Comparison of ENCODE assay signal across 14 mouse cellular contexts in the genomic region with DNA sequence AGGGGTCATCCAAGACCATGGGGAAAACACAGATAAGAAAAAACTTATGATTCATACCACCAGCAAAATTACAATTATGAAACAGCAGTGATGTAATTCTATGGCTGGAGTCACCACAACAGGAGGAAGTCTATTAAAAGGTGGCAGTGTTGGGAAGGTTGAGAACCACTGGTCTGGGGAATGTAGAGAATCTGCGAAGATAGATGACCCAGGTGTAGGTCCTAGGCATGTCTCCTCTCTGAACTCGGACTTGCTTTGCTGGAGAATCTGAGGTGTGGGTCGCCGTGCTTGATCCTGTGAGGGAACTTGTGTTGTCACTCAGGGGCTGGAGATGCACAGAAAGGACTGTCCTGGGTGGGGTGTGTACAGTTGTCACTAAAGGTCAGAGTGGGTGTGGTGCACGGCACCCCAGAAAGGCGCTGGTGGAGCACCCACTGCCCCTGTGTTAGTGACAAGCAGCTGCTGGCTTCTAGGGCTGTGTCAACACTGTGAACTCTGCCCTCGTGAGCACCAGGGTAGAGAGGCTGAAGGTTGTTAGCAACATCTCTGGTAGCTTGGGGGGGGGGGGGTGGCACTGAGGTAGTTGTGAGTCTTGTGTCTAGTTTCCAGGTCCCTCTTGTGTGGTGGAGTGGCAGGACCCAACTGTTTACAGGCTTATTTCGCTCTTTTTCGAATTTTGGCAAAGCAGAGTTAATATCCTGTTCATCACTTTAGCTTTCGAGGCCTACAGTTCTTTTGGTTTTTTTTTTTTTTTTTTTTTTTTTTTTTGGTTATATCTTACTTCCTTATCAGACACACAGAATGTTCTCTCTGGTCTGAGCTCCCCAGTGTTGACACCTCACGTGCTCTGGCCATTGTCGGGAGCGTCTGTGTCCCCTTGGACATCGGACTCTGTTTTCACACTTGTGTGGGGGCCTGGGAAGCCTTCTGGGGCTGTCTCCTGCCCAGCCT. TPM values are rescaled to one million over a fixed set of nuclear protein-coding genes. Genes with fewer than 3 reads are reported as not detected.
A peak's percentile ranks its signal among the peaks of the same experiment; 100 is the strongest.
DNase-seq lines count a peak whose midpoint lies in the region; ATAC-seq lines count a peak whose summit lies in the region.
"Had no signal": no experiment of that assay in that cellular context is flagged by ENCODE, and none has a peak within 500 bp of the region (broad histone marks: within the 10 kb centered on the region; RNA-seq: fewer than 3 reads in every experiment).

No protein-coding gene starts in this region.

- no peak overlapping the region for H3K9ac ChIP-seq in hindbrain, embryonic 12.5 days
- H3K9ac ChIP-seq: forebrain, embryonic 15.5 days; neural tube, embryonic 15.5 days had no signal

- WGBS in hindbrain, embryonic 10.5 days = 89% methylated on average over 14 of the region's 14 CpGs
- 92% methylated on average over 14 of the region's 14 CpGs for WGBS in hindbrain, embryonic 12.5 days
- 33% methylated on average over 12 of the region's 14 CpGs for WGBS in macrophage (ENCODE audit: missing documents)
- 91% methylated on average over 14 of the region's 14 CpGs for WGBS in forebrain, embryonic 10.5 days

- H3K27me3 ChIP-seq in hindbrain, embryonic 10.5 days (ENCODE audit: insufficient read depth, poor library complexity, severe bottlenecking) = no peaks in the 10 kb centered on the region
- no peaks in the 10 kb centered on the region for H3K27me3 ChIP-seq in hindbrain, embryonic 12.5 days
- no peaks in the 10 kb centered on the region for H3K27me3 ChIP-seq in forebrain, embryonic 10.5 days (ENCODE audit: poor library complexity, severe bottlenecking)
- H3K27me3 ChIP-seq: forebrain, embryonic 15.5 days; neural tube, embryonic 15.5 days had no signal

- H3K4me3 ChIP-seq in hindbrain, embryonic 10.5 days = no peak overlapping the region
- no peak overlapping the region for H3K4me3 ChIP-seq in hindbrain, embryonic 12.5 days
- no peak overlapping the region for H3K4me3 ChIP-seq in macrophage (ENCODE audit: inconsistent target)
- H3K4me3 ChIP-seq in forebrain, embryonic 10.5 days = no peak overlapping the region
- H3K4me3 ChIP-seq: embryonic facial prominence, embryonic 10.5 days; forebrain, embryonic 15.5 days; neural tube, embryonic 15.5 days had no signal

- no peaks in the 10 kb centered on the region for H3K9me3 ChIP-seq in hindbrain, embryonic 10.5 days
- H3K9me3 ChIP-seq in hindbrain, embryonic 12.5 days (replicated peaks) = no peaks in the 10 kb centered on the region
- no peaks in the 10 kb centered on the region for H3K9me3 ChIP-seq in forebrain, embryonic 10.5 days
- H3K9me3 ChIP-seq: embryonic facial prominence, embryonic 10.5 days; forebrain, embryonic 15.5 days; neural tube, embryonic 15.5 days had no signal

- H3K79me2 ChIP-seq in macrophage (ENCODE audit: inconsistent target) = peaks cover 70% of the 10 kb centered on the region

- 0 out of 2 replicates have a peak, but pooled peaks cover 3% of the 10 kb centered on the region for H3K36me3 ChIP-seq in hindbrain, embryonic 10.5 days
- H3K36me3 ChIP-seq in hindbrain, embryonic 12.5 days = no peaks in the 10 kb centered on the region
- no peaks in the 10 kb centered on the region for H3K36me3 ChIP-seq in macrophage (ENCODE audit: inconsistent target)
- H3K36me3 ChIP-seq in forebrain, embryonic 10.5 days (replicated peaks) = no peaks in the 10 kb centered on the region
- H3K36me3 ChIP-seq: embryonic facial prominence, embryonic 10.5 days; forebrain, embryonic 15.5 days; neural tube, embryonic 15.5 days had no signal

- peak overlapping the region; percentile 3; the same call in 1 of the 2 replicates for H3K27ac ChIP-seq in hindbrain, embryonic 10.5 days
- no peak overlapping the region for H3K27ac ChIP-seq in hindbrain, embryonic 12.5 days
- H3K27ac ChIP-seq in macrophage = peak overlapping the region; percentile 54
- H3K27ac ChIP-seq in forebrain, embryonic 10.5 days = no peak overlapping the region
- H3K27ac ChIP-seq: forebrain, embryonic 15.5 days; neural tube, embryonic 15.5 days had no signal

- no peak for DNase-seq in hindbrain, embryonic 10.5 days (ENCODE audit: low spot score)
- DNase-seq in CD4-positive helper T cell, adult 2 months (ENCODE audit: low read depth, low spot score) = peak; percentile 67
- no peak for DNase-seq in forebrain, embryonic 10.5 days (ENCODE audit: extremely low spot score, low spot score)
- DNase-seq in embryo, embryonic 10.5 days (ENCODE audit: low spot score) = no peak
- DNase-seq in adipocyte (ENCODE audit: low spot score) = no peak
- DNase-seq: left cerebral cortex, postnatal 4 days had no signal

- no peak for ATAC-seq in hindbrain, embryonic 12.5 days (ENCODE audit: low FRiP score)
- peak; percentile 34 for ATAC-seq in common myeloid progenitor, adult 5-6 weeks (replicated peaks; ENCODE audit: low read depth, poor library complexity, severe bottlenecking)
- ATAC-seq: forebrain, embryonic 15.5 days had no signal

- H3K4me1 ChIP-seq in hindbrain, embryonic 10.5 days (replicated peaks) = peaks cover 57% of the 10 kb centered on the region
- peaks cover 36% of the 10 kb centered on the region for H3K4me1 ChIP-seq in hindbrain, embryonic 12.5 days
- H3K4me1 ChIP-seq in forebrain, embryonic 10.5 days = peaks cover 44% of the 10 kb centered on the region

- no peak overlapping the region for H3K4me2 ChIP-seq in hindbrain, embryonic 12.5 days (replicated peaks)
- H3K4me2 ChIP-seq: forebrain, embryonic 15.5 days; midbrain, embryonic 11.5 days; neural tube, embryonic 15.5 days had no signal

RNA-seq across cellular contexts. Expression of gene Stk10, which starts 21.3 kb away (rescaled TPM):
- polyA plus RNA-seq in hindbrain, embryonic 10.5 days (2016; fragmentation: Nextera tagmentation; extraction: Ambion mirVana) = 3.0 TPM in 2 replicates
- polyA plus RNA-seq in hindbrain, embryonic 12.5 days (2016; fragmentation: Nextera tagmentation; extraction: Ambion mirVana) = 2.5 and 3.3 TPM in 2 replicates
- 14.7 and 20.9 TPM in 2 replicates for total RNA-seq in common myeloid progenitor, adult 5-6 weeks (2017)
- total RNA-seq in macrophage (2018; cell fraction: chromatin; rRNA removed) = 100 to 1,000 TPM in 1 of 26 experiments, 10 to 100 TPM in 24, 1 to 10 TPM in 1; 6.6 to 115 (median 23.7) TPM
- total RNA-seq in macrophage (2018; cell fraction: cytosol; rRNA removed) = 10 to 100 TPM in 24 of 26 experiments, 1 to 10 TPM in 2; 9.2 to 19.3 (median 16.1) TPM
- total RNA-seq in macrophage (2018; cell fraction: nucleus; rRNA removed) = 10 to 100 TPM in 25 of 26 experiments, 1 to 10 TPM in 1; 9.8 to 41.0 (median 20.4) TPM
- polyA plus RNA-seq in macrophage (2018) = 15.5 to 19.3 TPM (median 18.5 TPM) in 3 replicates
- polyA plus RNA-seq in forebrain, embryonic 10.5 days (2016; fragmentation: Nextera tagmentation; extraction: Ambion mirVana) = 2.0 and 2.3 TPM in 2 replicates

RNA-seq across cellular contexts. Expression of gene Efcab9, which starts 22.5 kb away (rescaled TPM):
- 0.45 TPM in 1 of 2 replicates, not detected in the other for polyA plus RNA-seq in hindbrain, embryonic 10.5 days (2016; fragmentation: Nextera tagmentation; extraction: Ambion mirVana)
- not detected in 2 replicates for polyA plus RNA-seq in hindbrain, embryonic 12.5 days (2016; fragmentation: Nextera tagmentation; extraction: Ambion mirVana)
- total RNA-seq in common myeloid progenitor, adult 5-6 weeks (2017) = 9.1 TPM in 1 of 2 replicates, not detected in the other
- total RNA-seq in macrophage (2018; cell fraction: chromatin; rRNA removed) = not detected
- under 1 TPM in 5 of 26 experiments, not detected in 21; 0.22 to 0.54 (median 0.29) TPM for total RNA-seq in macrophage (2018; cell fraction: cytosol; rRNA removed)
- 1 to 10 TPM in 1 of 26 experiments, not detected in 25; 1.3 TPM for total RNA-seq in macrophage (2018; cell fraction: nucleus; rRNA removed)
- polyA plus RNA-seq in macrophage (2018) = not detected in 3 replicates
- 0.21 and 0.25 TPM in 2 replicates for polyA plus RNA-seq in forebrain, embryonic 10.5 days (2016; fragmentation: Nextera tagmentation; extraction: Ambion mirVana)
- total RNA-seq: heart, adult 8-10 months had no signal
- polyA plus RNA-seq: embryonic facial prominence, embryonic 10.5 days; neural tube, embryonic 15.5 days had no signal

Comparison
In these comparisons a context has a peak if more than half of its experiments do, and no peak if none do; other contexts are left out.
1. H3K27ac ChIP-seq: peak in hindbrain, embryonic 10.5 days (single experiment) and macrophage (single experiment); none in hindbrain, embryonic 12.5 days (single experiment) and forebrain, embryonic 10.5 days (single experiment).